Mouse (Mus musculus): ENCODE data around the gene Sema7a.

Sema7a gene

DNA sequence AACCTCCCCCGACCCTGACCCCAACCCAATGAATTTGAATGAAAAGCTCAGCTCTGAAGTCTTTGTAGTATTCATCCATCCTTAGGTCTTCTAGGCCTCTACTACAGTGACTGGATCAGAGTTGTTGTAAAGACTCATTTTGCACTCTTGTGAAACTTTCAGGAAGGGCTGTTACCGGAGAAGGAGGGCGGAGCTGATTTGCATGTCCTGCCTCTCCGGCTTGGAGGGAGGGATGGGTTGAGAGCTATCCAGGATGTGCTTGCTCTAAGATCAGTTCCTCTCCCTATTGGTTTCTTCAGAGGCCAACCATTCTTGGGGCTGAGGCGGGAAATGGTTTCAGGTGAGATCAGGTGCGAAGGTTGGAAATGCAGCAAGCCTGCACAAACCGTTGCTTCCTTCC lies 71.1 kb downstream of the Sema7a start:
- no peak for DNase-seq (ENCODE audit: low spot score in 2 of 2)

GRCm38 (mm10) chr9:58011552-58011951 lies 71.6 kb downstream of the Sema7a start:
- DNase-seq (ENCODE audit: low spot score in 2 of 2) = no peak
